Mouse (Mus musculus): ENCODE results near the gene Rps6kb2. TPM values are rescaled to one million over a fixed set of nuclear protein-coding genes. Genes with fewer than 3 reads are reported as not detected.

The Rps6kb2 gene
- polyA plus RNA-seq, 1 experiment from 2014 or later: 59.8 TPM

DNA sequence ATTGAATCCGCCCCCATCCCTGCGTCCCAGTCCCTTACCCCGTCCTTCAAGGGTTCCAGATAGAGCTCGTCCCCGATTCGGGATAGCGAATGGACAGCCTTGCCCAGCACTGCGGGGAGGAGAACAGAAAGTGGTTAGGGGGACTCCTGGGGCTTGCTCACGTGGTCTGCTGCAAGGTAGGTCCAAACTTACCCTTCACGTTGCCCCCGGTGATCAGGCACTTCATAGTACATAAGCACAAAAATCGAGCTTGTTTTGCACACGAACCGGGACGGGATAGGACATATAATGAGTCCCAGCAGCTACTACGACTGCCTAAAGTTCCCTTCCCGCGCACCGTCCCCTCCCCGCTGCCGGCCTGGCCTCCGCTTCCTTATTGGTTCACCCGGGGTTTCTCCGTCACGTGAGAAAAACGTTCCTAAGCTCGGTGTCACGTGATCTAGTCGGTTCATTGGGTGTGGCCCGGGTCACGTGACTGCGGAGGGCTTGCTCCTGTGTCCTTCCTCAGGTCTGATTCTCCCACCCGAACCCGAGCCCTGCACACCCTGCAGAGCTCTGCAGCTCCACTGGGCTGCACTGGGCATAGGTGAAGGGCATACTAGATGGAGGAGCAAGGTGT lies 38.2 kb upstream of the Rps6kb2 start, which contains the start of gene Rad9a:
Gene Rad9a, minus strand, starts transcription at position 372 of the 619 bp plus-strand sequence.
- peak within 1 kb of the TSS; percentile 67 for H3K9ac ChIP-seq (replicated peaks; ENCODE audit: low read depth, low read length)
- peak within 1 kb of the TSS; percentile 82 for H3K4me2 ChIP-seq (ENCODE audit: low read length)
- peaks cover 27% of the 10 kb centered on the region for H3K4me1 ChIP-seq (replicated peaks; ENCODE audit: control insufficient read depth, insufficient read depth, low read length)
- WGBS: under 1% methylated on average over 34 of the region's 34 CpGs
- no peaks in the 10 kb centered on the region for H3K9me3 ChIP-seq (ENCODE audit: control insufficient read depth, low read length)
- H3K27ac ChIP-seq (ENCODE audit: low read length): no peak within 1 kb of the TSS
- peaks cover 7% of the 10 kb centered on the region; the same call in 1 of the 2 replicates for H3K36me3 ChIP-seq (ENCODE audit: control insufficient read depth, insufficient read depth)
- peak; percentile 88 for ATAC-seq
- H3K27me3 ChIP-seq (replicated peaks; ENCODE audit: control insufficient read depth, insufficient read depth, low read length): peaks cover 2% of the 10 kb centered on the region; the same call in 1 of the 2 replicates
- peak within 1 kb of the TSS; percentile 74 for H3K4me3 ChIP-seq (replicated peaks; ENCODE audit: low read length)

- H3K9me3 ChIP-seq (ENCODE audit: control insufficient read depth, low read length): no peaks in the 10 kb centered on the region
- 68% methylated on average over 3 of the region's 3 CpGs for WGBS
- no peak overlapping the region for H3K9ac ChIP-seq (replicated peaks; ENCODE audit: low read depth, low read length)
- no peak for ATAC-seq
- no peaks in the 10 kb centered on the region for H3K27me3 ChIP-seq (replicated peaks; ENCODE audit: control insufficient read depth, insufficient read depth, low read length)
- no peak overlapping the region for H3K27ac ChIP-seq (ENCODE audit: low read length)
- peaks cover 44% of the 10 kb centered on the region for H3K4me1 ChIP-seq (replicated peaks; ENCODE audit: control insufficient read depth, insufficient read depth, low read length)
- no peak overlapping the region for H3K4me3 ChIP-seq (replicated peaks; ENCODE audit: low read length)
- H3K36me3 ChIP-seq (ENCODE audit: control insufficient read depth, insufficient read depth): peaks cover 18% of the 10 kb centered on the region
- no peak overlapping the region for H3K4me2 ChIP-seq (ENCODE audit: low read length)
Measured at GRCm38 (mm10) chr19:4197180-4197579, 34.0 kb upstream of the Rps6kb2 start.

GRCm38 (mm10) chr19:4196548-4196947 lies 33.4 kb upstream of the Rps6kb2 start:
- WGBS: 60% methylated on average over 5 of the region's 5 CpGs
- H3K9me3 ChIP-seq (ENCODE audit: control insufficient read depth, low read length): no peaks in the 10 kb centered on the region

DNA sequence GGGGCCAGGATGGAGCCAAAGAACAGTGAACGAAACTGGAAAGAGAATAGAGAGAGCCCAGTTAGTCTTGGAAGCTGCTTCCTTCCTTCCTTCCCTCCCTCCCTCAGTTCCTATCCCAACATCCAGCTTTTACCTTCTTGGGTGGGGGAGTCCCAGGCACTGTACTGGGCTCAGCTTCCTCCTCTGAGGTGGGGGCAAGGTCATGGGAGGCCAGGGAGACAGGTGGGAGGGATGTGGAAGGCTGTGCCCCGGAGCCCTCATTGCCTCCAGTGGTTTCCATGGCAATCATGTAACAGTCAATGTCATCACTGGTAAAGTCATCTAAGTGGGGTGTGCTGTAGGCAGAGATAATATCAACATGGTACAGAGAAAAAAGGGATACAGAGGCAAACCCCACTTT lies 32.9 kb upstream of the Rps6kb2 start:
- Histone ChIP-seq H3K4me1 (replicated peaks; ENCODE audit: control insufficient read depth, insufficient read depth, low read length) (peaks cover 40% of the 10 kb centered on the region), H3K9me3 (ENCODE audit: control insufficient read depth, low read length) (no peaks in the 10 kb centered on the region), H3K4me3 (replicated peaks; ENCODE audit: low read length) (no peak overlapping the region), H3K9ac (replicated peaks; ENCODE audit: low read depth, low read length) (no peak overlapping the region), H3K4me2 (ENCODE audit: low read length) (no peak overlapping the region), H3K27me3 (replicated peaks; ENCODE audit: control insufficient read depth, insufficient read depth, low read length) (no peaks in the 10 kb centered on the region), H3K27ac (ENCODE audit: low read length) (no peak overlapping the region), H3K36me3 (ENCODE audit: control insufficient read depth, insufficient read depth) (peaks cover 18% of the 10 kb centered on the region)
- 79% methylated on average over 2 of the region's 2 CpGs for WGBS
- ATAC-seq: no peak

More at GRCm38 (mm10) chr19:4196548-4196947, 33.4 kb upstream of the Rps6kb2 start:
- Histone ChIP-seq H3K4me2 (ENCODE audit: low read length) (no peak overlapping the region), H3K4me1 (replicated peaks; ENCODE audit: control insufficient read depth, insufficient read depth, low read length) (peaks cover 39% of the 10 kb centered on the region), H3K4me3 (replicated peaks; ENCODE audit: low read length) (no peak overlapping the region), H3K36me3 (ENCODE audit: control insufficient read depth, insufficient read depth) (peaks cover 18% of the 10 kb centered on the region), H3K27ac (ENCODE audit: low read length) (no peak overlapping the region), H3K9ac (replicated peaks; ENCODE audit: low read depth, low read length) (no peak overlapping the region), H3K27me3 (replicated peaks; ENCODE audit: control insufficient read depth, insufficient read depth, low read length) (no peaks in the 10 kb centered on the region)
- ATAC-seq: no peak

- Histone ChIP-seq H3K4me1 (replicated peaks; ENCODE audit: control insufficient read depth, insufficient read depth, low read length) (peaks cover 29% of the 10 kb centered on the region), H3K4me3 (replicated peaks; ENCODE audit: low read length) (no peak overlapping the region), H3K27ac (ENCODE audit: low read length) (no peak overlapping the region), H3K4me2 (ENCODE audit: low read length) (no peak overlapping the region), H3K27me3 (replicated peaks; ENCODE audit: control insufficient read depth, insufficient read depth, low read length) (no peaks in the 10 kb centered on the region), H3K36me3 (ENCODE audit: control insufficient read depth, insufficient read depth) (peaks cover 18% of the 10 kb centered on the region), H3K9ac (replicated peaks; ENCODE audit: low read depth, low read length) (no peak overlapping the region), H3K9me3 (ENCODE audit: control insufficient read depth, low read length) (no peaks in the 10 kb centered on the region)
- ATAC-seq: no peak
- WGBS: 73% methylated on average over 12 of the region's 12 CpGs
Measured at GRCm38 (mm10) chr19:4194776-4195650, 31.9 kb upstream of the Rps6kb2 start.

GRCm38 (mm10) chr19:4194021-4194724 lies 31.0 kb upstream of the Rps6kb2 start:
- no peaks in the 10 kb centered on the region for H3K27me3 ChIP-seq (replicated peaks; ENCODE audit: control insufficient read depth, insufficient read depth, low read length)
- H3K27ac ChIP-seq (ENCODE audit: low read length): no peak overlapping the region
- H3K4me1 ChIP-seq (replicated peaks; ENCODE audit: control insufficient read depth, insufficient read depth, low read length): peaks cover 29% of the 10 kb centered on the region
- WGBS: 93% methylated on average over 8 of the region's 8 CpGs
- H3K4me2 ChIP-seq (ENCODE audit: low read length): no peak overlapping the region
- no peak overlapping the region for H3K9ac ChIP-seq (replicated peaks; ENCODE audit: low read depth, low read length)
- peaks cover 18% of the 10 kb centered on the region for H3K36me3 ChIP-seq (ENCODE audit: control insufficient read depth, insufficient read depth)
- ATAC-seq: no peak
- H3K9me3 ChIP-seq (ENCODE audit: control insufficient read depth, low read length): no peaks in the 10 kb centered on the region
- no peak overlapping the region for H3K4me3 ChIP-seq (replicated peaks; ENCODE audit: low read length)

DNA sequence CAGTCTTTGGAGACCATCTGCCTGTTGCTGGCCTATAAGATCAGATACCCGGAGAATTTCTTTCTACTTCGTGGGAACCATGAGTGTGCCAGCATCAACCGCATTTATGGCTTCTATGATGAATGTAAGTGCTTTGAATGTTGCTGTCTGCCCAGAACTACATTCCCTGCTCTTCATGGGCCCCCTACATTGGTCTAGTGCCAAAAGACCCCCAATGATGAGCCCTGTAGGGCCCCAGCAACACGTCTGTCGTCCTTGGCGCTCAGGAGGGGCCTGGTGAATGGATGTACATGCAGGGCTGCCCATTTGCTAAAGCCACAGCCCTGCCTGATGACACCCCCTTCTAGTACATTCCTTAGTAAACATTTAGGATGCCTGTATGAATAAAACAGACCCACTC lies 30.0 kb upstream of the Rps6kb2 start:
- no peaks in the 10 kb centered on the region for H3K9me3 ChIP-seq (ENCODE audit: control insufficient read depth, low read length)
- no peak for ATAC-seq
- H3K27ac ChIP-seq (ENCODE audit: low read length): no peak overlapping the region
- H3K4me2 ChIP-seq (ENCODE audit: low read length): peak overlapping the region; percentile 97
- H3K4me1 ChIP-seq (replicated peaks; ENCODE audit: control insufficient read depth, insufficient read depth, low read length): peaks cover 29% of the 10 kb centered on the region
- H3K36me3 ChIP-seq (ENCODE audit: control insufficient read depth, insufficient read depth): peaks cover 18% of the 10 kb centered on the region
- H3K27me3 ChIP-seq (replicated peaks; ENCODE audit: control insufficient read depth, insufficient read depth, low read length): no peaks in the 10 kb centered on the region
- H3K9ac ChIP-seq (replicated peaks; ENCODE audit: low read depth, low read length): peak overlapping the region; percentile 91
- 54% methylated on average over 6 of the region's 6 CpGs for WGBS
- H3K4me3 ChIP-seq (replicated peaks; ENCODE audit: low read length): peak overlapping the region; percentile 67

DNA sequence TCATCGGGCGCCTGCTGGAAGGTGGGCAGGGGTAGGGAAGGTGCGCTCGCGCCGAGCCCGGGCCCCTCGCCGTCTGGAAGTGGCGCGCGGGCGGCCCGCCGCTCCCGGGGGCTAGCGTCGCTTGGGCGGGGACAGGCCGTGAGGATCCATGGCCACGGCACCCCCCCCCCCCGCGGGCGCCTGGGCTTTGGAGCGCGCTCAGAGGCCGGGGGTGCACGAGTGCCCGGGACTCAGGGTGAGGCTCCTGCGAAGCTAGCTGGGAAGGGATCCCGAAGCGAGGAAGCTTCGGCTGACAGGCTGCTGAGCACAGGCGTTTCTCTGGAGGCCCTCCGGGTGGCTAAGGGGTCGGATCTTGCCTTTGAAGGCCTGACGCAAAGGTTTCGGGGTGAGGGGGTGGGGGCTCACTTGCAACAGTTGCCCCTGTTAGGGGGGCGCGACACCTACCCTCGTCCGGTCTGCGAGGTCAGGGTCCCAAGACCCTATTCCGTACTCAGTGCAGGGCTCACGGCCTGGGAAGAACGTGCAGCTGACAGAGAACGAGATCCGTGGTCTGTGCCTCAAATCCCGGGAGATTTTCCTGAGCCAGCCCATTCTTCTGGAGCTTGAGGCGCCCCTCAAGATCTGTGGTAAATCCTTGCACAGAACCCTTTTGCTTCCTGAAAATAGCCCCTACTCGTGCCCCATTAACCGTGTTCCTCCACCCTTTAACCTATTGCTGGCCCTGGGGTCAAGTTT lies 29.3 kb upstream of the Rps6kb2 start:
- peak overlapping the region; percentile 97 for H3K4me2 ChIP-seq (ENCODE audit: low read length)
- H3K9me3 ChIP-seq (ENCODE audit: control insufficient read depth, low read length): no peaks in the 10 kb centered on the region
- peak overlapping the region; percentile 67 for H3K4me3 ChIP-seq (replicated peaks; ENCODE audit: low read length)
- peaks cover 18% of the 10 kb centered on the region for H3K36me3 ChIP-seq (ENCODE audit: control insufficient read depth, insufficient read depth)
- under 1% methylated on average over 46 of the region's 52 CpGs for WGBS
- H3K9ac ChIP-seq (replicated peaks; ENCODE audit: low read depth, low read length): peak overlapping the region; percentile 91
- peak overlapping the region; percentile 84 for H3K27ac ChIP-seq (ENCODE audit: low read length)
- peak; percentile 58; the same call in 1 of the 2 replicates for ATAC-seq
- no peaks in the 10 kb centered on the region for H3K27me3 ChIP-seq (replicated peaks; ENCODE audit: control insufficient read depth, insufficient read depth, low read length)
- H3K4me1 ChIP-seq (replicated peaks; ENCODE audit: control insufficient read depth, insufficient read depth, low read length): peaks cover 29% of the 10 kb centered on the region
